ENCODE assay signal across 8 mouse cellular contexts in genomic region chr3:90537141-90537904, GRCm38 (mm10). TPM values are rescaled to one million over a fixed set of nuclear protein-coding genes. Genes with fewer than 3 reads are reported as not detected.
DNase-seq lines count a peak whose midpoint lies in the region; ATAC-seq and TF ChIP-seq lines count a peak whose summit lies in the region.

TSS of gene S100a16 (plus strand) at chr3:90537254.

- no peaks in the 10 kb centered on the region for H3K9me3 ChIP-seq in limb, embryonic 15.5 days
- H3K9me3 ChIP-seq in neural tube, embryonic 12.5 days = no peaks in the 10 kb centered on the region

- H3K4me3 ChIP-seq in cortical plate, adult 2 months (ENCODE audit: insufficient read depth, low read length) = peak within 1 kb of the TSS; percentile 37
- H3K4me3 ChIP-seq in limb, embryonic 15.5 days = peak within 1 kb of the TSS; percentile 29
- no peak within 1 kb of the TSS for H3K4me3 ChIP-seq in neural tube, embryonic 12.5 days

- DNase-seq in frontal cortex, adult 2 months (ENCODE audit: extremely low spot score in 1 of 2, low spot score in 1 of 2) = peak in 1 of 2 experiments; percentile 40
- no peak for DNase-seq in frontal cortex, postnatal 36 days (ENCODE audit: low spot score in 2 of 2)
- DNase-seq in heart, adult 9 months (ENCODE audit: low spot score in 2 of 2) = peak; percentile 89
- peak; percentile 92 for DNase-seq in kidney, adult 9 months

- no peaks in the 10 kb centered on the region for H3K36me3 ChIP-seq in limb, embryonic 15.5 days
- no peaks in the 10 kb centered on the region for H3K36me3 ChIP-seq in neural tube, embryonic 12.5 days

- 37% methylated on average over 10 of the region's 10 CpGs for WGBS in limb, embryonic 15.5 days
- WGBS in neural tube, embryonic 12.5 days = 51% methylated on average over 10 of the region's 10 CpGs

- H3K4me2 ChIP-seq in limb, embryonic 15.5 days = peak within 1 kb of the TSS; percentile 31
- no peak within 1 kb of the TSS for H3K4me2 ChIP-seq in neural tube, embryonic 12.5 days (replicated peaks)

- no peaks in the 10 kb centered on the region for H3K27me3 ChIP-seq in limb, embryonic 15.5 days
- H3K27me3 ChIP-seq in neural tube, embryonic 12.5 days (replicated peaks) = no peaks in the 10 kb centered on the region

- H3K27ac ChIP-seq in cortical plate, adult 2 months (ENCODE audit: insufficient read depth, low read length) = peak within 1 kb of the TSS; percentile 85
- H3K27ac ChIP-seq in limb, embryonic 15.5 days = peak within 1 kb of the TSS; percentile 75
- no peak within 1 kb of the TSS for H3K27ac ChIP-seq in neural tube, embryonic 12.5 days

- H3K9ac ChIP-seq in limb, embryonic 15.5 days = no peak within 1 kb of the TSS
- no peak within 1 kb of the TSS for H3K9ac ChIP-seq in neural tube, embryonic 12.5 days

- no peak for TF ChIP-seq CTCF in cortical plate, adult 2 months (IDR thresholded peaks at IDR 0.05; ENCODE audit: extremely low read depth, insufficient read depth, low read length)

- peak; percentile 82 for ATAC-seq in limb, embryonic 15.5 days (ENCODE audit: insufficient number of reproducible peaks, low FRiP score, low TSS enrichment, low read depth)
- no peak for ATAC-seq in neural tube, embryonic 12.5 days (ENCODE audit: low FRiP score, low read depth)
- no peak for ATAC-seq in inflammation-experienced regulatory T-cells, adult 6 months

- H3K4me1 ChIP-seq in cortical plate, adult 2 months (ENCODE audit: control insufficient read depth, insufficient read depth, low read length) = no peaks in the 10 kb centered on the region
- H3K4me1 ChIP-seq in limb, embryonic 15.5 days = peaks cover 28% of the 10 kb centered on the region
- peaks cover 3% of the 10 kb centered on the region; the same call in 1 of the 2 replicates for H3K4me1 ChIP-seq in neural tube, embryonic 12.5 days

- peak; percentile 41; the same call in 1 of the 2 replicates for TF ChIP-seq POLR2A in cortical plate, adult 2 months (IDR thresholded peaks at IDR 0.05; ENCODE audit: extremely low read depth, insufficient read depth, low read length)

RNA-seq across cellular contexts. Expression of gene S100a16, which starts in this region (rescaled TPM):
- 119 and 133 TPM in 2 replicates for polyA plus RNA-seq in frontal cortex, adult 2 months (2012; rRNA removed)
- polyA plus RNA-seq in cortical plate, adult 2 months (2012; rRNA removed) = 116 and 134 TPM in 2 replicates
- 426 and 454 TPM in 2 replicates for polyA plus RNA-seq in limb, embryonic 15.5 days (2015; fragmentation: Nextera tagmentation; extraction: Ambion mirVana)
- polyA plus RNA-seq in neural tube, embryonic 12.5 days (2016; fragmentation: Nextera tagmentation; extraction: Ambion mirVana) = 33.3 and 38.3 TPM in 2 replicates
- not detected for polyA plus RNA-seq in inflammation-experienced regulatory T-cells, adult 6 months (2017; shearing (Covaris generic))

Comparison
In these comparisons a context has a peak if more than half of its experiments do, and no peak if none do; other contexts are left out.
1. RNA of gene S100a16 (polyA plus RNA-seq): 426 to 454 TPM in limb, embryonic 15.5 days, 116 to 134 TPM in cortical plate, adult 2 months, 119 to 133 TPM in frontal cortex, adult 2 months and 33.3 to 38.3 TPM in neural tube, embryonic 12.5 days; not detected in inflammation-experienced regulatory T-cells, adult 6 months; every median in the first group is over 10 times any median in the second.
2. DNase-seq: peak in heart, adult 9 months (2 of 2) and kidney, adult 9 months (single experiment); none in frontal cortex, postnatal 36 days (0 of 2).